Mouse (Mus musculus): Measurements from ENCODE around the gene V1ra8. TPM values are rescaled to one million over a fixed set of nuclear protein-coding genes. Genes with fewer than 3 reads are reported as not detected.
"Not testable (repeated sequence)": the region's sequence is repeated elsewhere in the genome, so short reads cannot be mapped to it uniquely, and the experiment has no call there.

V1ra8 gene
- not detected for total RNA-seq (2021)

DNA sequence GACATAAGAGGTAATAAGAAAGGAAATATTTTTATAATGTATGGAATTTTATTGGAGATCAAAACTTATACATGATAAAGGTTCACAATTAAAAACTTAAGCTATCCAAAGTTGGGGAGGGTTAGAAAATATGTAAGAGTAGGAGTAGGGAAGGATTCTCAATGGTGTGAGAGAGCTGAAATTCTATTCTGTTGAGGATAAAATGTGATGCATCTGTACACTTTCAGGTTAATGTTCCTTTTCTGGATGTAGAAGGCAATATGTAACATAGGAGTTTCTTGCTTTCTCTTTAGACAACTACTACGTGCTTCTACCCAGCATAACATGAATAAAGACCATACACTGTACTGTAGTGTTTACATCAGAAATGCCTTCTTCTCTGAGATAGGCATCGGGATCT lies at the start of gene V1ra8:
TSS of gene V1ra8 (plus strand) at position 301 of the 400 bp plus-strand sequence.
- intact Hi-C loops (cut with DNase I); DNase-seq (ENCODE audit: low spot score in 2 of 2): not testable (repeated sequence)

DNA sequence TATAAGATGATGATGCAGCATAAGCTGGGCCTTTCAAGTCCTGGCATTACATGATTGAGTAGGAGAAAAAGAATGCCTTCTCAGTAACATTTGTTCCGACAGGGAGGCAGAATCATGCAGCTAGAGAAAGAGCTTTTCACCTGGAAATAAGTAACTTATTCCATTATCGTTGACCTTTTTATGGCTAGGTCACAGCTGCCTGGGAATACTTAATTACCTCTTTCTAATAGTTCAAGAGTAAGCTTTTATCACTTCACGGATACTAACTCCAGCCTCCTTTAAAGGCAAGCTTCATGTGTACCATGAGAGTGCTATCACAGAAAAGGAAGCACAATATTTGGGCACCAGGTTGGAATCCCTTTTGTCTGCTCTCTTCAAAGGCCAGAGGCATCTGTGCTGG lies 42.5 kb upstream of the V1ra8 start:
- DNase-seq (ENCODE audit: low spot score in 2 of 2), result no peak
- intact Hi-C loops (cut with DNase I), result no loop called here

DNA sequence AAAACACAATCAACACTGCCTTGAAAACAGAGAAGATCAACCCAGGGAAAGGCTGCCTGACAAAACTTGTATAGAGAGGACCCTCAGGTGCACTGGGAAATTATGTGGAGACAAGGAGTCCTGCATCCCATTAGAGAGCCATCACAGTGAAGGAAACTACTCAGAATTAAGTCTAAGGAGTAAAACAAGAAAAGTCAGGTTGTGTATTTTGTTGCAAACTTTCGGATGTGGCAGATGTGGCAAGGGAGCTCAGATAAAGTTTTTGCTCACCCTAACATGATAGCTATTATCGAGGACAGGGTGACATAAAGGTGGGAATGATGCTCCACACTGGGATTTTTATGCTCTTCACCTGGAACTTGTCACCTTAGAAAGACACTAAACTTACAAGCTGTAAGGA lies 28.1 kb upstream of the V1ra8 start, which contains the start of gene Vmn1r52:
TSS of gene Vmn1r52 (plus strand) at position 301 of the 400 bp plus-strand sequence.
- intact Hi-C loops (cut with DNase I), result no loop called here
- DNase-seq (ENCODE audit: low spot score in 2 of 2), result no peak

DNA sequence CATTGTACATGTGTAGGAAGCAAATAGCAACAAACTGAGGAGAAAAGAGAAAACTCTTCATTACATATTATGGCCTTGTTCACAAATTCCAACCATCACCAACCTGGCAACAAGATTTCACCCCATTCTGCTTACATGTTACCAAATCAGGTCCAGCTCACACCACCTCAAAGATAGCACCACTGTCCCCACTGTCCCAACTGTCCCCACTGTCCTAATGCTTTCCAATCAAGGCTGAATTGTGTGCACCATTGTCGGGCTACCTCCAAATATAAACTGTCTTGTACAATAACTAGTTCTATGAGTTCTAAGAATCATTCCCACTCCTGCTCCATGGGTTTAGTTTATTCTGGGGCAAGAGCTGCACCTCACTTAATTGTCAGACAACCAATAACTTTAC lies 21.7 kb downstream of the V1ra8 start, which contains the start of gene Vmn1r53:
TSS of gene Vmn1r53 (minus strand) at position 101 of the 400 bp plus-strand sequence.
- intact Hi-C loops (cut with DNase I), result no loop called here
- no peak for DNase-seq (ENCODE audit: low spot score in 2 of 2)

DNA sequence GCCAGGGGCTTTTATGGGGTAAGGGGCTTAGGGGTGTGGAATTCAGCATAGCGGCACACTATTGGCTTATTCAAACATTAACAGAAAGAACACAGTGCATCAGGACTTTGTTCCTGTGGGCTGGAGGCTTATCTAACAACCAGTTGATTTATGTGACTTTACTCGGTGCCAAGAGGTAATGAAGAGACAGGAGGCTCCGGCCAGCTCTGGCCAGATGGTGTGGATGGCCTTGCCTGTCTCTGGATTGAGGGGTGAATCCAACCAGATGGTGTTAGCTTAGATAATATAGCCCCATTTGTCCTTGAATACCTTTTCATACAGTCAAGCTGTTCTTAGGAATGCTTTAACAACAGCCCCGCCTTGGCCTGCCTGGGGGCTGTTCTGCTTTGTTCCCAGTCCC lies 29.5 kb downstream of the V1ra8 start:
- intact Hi-C loops (cut with DNase I); DNase-seq (ENCODE audit: low spot score in 2 of 2): not testable (repeated sequence)

DNA sequence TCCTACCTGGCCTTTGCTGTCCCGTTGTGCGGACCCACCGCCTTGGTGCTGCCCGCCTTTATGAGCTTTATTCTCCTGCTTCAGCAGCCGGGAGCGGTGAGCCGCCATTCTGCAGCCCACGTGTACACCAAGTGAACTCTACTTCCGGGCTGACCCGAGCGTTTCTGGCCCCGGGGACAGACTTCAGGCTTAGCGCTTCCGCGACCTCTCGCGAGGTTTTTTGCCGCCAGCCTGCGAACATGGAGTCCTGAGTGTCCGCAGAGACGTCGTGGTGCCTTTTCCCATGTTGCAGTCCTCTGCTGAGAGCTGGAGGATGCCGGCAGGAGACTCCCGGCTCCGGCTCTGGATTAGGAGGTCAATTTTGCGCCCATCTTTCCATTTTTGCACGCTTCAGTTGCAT lies 30.1 kb downstream of the V1ra8 start:
- no peak for DNase-seq (ENCODE audit: low spot score in 2 of 2)
- intact Hi-C loops (cut with DNase I), result no loop called here

DNA sequence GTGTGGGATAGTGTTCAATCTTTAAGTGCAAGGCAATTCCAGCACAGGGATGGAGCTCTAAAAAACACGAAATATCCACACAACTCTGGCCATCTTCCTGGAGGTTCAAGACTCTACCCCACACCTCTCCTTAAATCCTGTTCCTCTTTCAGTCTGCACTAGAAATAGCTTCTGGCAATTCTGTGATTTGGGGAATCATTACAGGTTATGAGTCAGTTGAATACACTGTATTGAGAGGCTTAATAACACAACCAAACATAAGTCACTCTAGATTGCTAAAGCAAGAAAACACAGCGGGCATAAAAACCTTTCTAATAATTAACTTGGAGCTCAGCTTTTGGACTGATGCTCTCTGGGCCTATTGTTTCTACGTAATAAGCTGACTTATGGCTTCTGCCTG lies 41.4 kb downstream of the V1ra8 start:
- intact Hi-C loops (cut with DNase I), result no loop called here
- DNase-seq (ENCODE audit: low spot score in 2 of 2), result no peak

DNA sequence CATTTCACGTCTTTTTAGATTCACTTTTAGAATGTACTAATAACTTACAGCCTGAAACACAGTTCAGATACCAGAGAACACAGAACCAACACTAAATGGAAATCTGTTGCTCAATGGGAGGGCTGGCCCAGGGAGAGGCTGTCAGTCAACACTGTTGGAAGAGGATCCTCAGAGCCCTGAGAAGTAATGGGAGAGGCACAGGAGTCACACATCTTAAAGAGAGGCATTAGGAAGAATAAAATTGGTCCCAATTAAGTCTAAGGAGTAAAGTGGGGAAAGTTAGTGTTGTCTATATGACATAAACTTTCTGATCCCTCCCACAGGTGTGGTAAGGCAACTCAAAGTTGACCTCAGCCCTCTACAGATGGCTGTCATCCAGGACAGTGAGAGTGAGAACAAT lies 43.4 kb downstream of the V1ra8 start, which contains the start of gene Vmn1r54:
TSS of gene Vmn1r54 (plus strand) at position 301 of the 400 bp plus-strand sequence.
- intact Hi-C loops (cut with DNase I), result no loop called here
- no peak for DNase-seq (ENCODE audit: low spot score in 2 of 2)

Other genes starting within 250 kb of the V1ra8 start
- gene Vmn1r46, start 233.5 kb upstream of the V1ra8 start, total RNA-seq (2021), result not detected
- gene Vmn1r47, start 186.6 kb upstream of the V1ra8 start, total RNA-seq (2021), result not detected
- not detected for gene Vmn1r48, start 166.0 kb upstream of the V1ra8 start, total RNA-seq (2021)
- gene Vmn1r49, start 124.3 kb upstream of the V1ra8 start, total RNA-seq (2021), result not detected
- gene Vmn1r50, start 101.4 kb upstream of the V1ra8 start, total RNA-seq (2021), result not detected
- gene Vmn1r51, start 80.2 kb upstream of the V1ra8 start, total RNA-seq (2021), result not detected
- not detected for gene Vmn1r52, start 28.0 kb upstream of the V1ra8 start, total RNA-seq (2021)
- not detected for gene Vmn1r53, start 21.6 kb downstream of the V1ra8 start, total RNA-seq (2021)
- gene Vmn1r54, start 43.5 kb downstream of the V1ra8 start, total RNA-seq (2021), result not detected
- not detected for gene BC048671, start 98.4 kb downstream of the V1ra8 start, total RNA-seq (2021)
- gene Chst13, start 122.4 kb downstream of the V1ra8 start, total RNA-seq (2021), result not detected
- not detected for gene Uroc1, start 130.5 kb downstream of the V1ra8 start, total RNA-seq (2021)
- gene Zxdc, start 166.7 kb downstream of the V1ra8 start, total RNA-seq (2021), result 10 to 100 TPM; 30.1 to 30.2 TPM
- gene Cfap100, start 226.0 kb downstream of the V1ra8 start, total RNA-seq (2021), result 1 to 10 TPM; 5.3 to 7.4 TPM